Mouse (Mus musculus): ENCODE results near the gene Olfr385.
"Not testable (repeated sequence)": the region's sequence is repeated elsewhere in the genome, so short reads cannot be mapped to it uniquely, and the experiment has no call there.

Olfr385 gene

DNA sequence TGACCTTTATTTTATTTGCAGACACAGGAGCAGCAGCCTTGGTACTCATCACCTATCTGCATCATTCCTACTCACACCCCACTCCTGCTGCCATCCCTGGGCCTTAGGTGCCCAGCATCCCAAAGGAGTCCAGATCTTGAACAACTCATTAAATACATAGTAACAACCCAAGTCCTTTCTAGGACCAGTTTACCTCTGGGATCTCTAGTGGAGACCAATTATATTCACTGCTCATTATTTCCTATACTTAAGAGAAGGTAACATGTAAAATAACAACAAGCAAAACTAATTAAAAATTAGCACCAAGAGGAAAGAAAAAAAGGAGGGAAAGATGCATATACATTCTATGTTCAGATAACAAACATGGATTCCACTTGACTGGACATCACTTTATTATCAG is at the start of gene Olfr385:
Olfr385 (minus strand) TSS at position 101 of the 400 bp plus-strand sequence.
- no peak for DNase-seq

DNA sequence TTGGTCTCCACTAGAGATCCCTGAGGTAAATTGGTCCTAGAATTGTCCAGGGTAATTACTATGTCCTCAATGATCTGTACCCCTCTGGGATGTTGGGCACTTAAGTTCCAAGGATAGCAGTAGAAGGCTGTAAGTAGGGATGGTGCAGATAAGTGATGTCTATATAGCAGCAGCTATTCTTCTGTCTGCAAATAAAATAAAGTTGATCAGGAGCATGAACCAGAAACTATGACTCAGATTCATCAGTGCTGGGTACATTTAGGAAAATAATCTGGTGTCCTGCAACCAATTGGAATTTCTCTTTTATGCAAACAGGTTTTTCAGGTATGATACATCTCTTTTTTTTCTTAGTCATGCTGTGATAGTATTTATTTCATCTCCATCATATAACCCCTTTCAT is 5.5 kb upstream of the Olfr385 start, which contains the start of gene Olfr384:
Olfr384 (plus strand) TSS at position 301 of the 400 bp plus-strand sequence.
- no peak for DNase-seq

DNA sequence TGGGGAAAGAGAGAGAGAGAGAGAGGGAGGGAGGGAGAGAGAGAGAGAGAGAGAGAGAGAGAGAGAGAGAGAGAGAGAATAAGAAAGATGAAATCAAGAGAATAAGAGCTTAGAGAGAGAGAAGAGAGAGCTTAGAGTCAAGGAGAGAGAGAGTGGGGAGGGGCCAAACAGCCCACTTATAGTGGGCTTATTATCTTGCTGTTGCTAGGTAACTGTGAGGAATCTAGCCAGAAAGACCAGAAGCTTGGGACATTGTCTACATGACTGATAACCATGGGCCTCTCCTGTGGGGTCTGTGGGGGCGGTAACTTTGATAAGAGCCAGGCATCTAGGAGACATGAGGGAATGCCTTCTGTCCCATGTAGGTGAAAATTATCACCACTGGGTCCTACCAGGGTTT is 9.6 kb downstream of the Olfr385 start:
- DNase-seq, result not testable (repeated sequence)

GRCm38 (mm10) chr11:73579871-73580270 is 12.9 kb downstream of the Olfr385 start:
- DNase-seq, result no peak

Data from right cerebral cortex, postnatal 14 days (tissue).